Mouse (Mus musculus) cerebellum, adult 8-10 months (tissue): ENCODE results near the gene Olfr1259.
"Not testable (repeated sequence)": the region's sequence is repeated elsewhere in the genome, so short reads cannot be mapped to it uniquely, and the experiment has no call there.

Experiments used
- DNase-seq: peaks from one replicate; pipeline ENCODE4 v3.0.0; 2022

Olfr1259 gene

DNA sequence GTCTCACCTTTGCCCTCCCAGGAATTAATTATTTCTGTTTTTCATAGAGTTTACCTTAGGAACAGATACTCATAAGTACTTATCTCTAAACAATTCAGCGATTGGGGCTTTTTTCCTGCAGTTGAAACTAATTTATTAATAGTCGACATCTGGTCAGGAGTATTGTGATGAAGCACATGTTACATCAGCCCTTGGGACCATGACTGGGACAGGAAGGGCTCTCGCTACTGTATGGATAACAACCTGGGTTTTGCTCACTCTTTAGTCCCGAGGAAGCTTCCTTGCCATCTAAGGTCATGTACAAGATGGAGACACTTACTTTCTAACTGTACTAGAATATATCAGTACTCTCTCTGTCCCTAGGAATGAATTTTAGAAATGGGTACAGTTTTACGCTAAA lies at the start of gene Olfr1259:
Gene Olfr1259, minus strand, starts transcription at position 101 of the 400 bp plus-strand sequence.
- DNase-seq = no peak

DNA sequence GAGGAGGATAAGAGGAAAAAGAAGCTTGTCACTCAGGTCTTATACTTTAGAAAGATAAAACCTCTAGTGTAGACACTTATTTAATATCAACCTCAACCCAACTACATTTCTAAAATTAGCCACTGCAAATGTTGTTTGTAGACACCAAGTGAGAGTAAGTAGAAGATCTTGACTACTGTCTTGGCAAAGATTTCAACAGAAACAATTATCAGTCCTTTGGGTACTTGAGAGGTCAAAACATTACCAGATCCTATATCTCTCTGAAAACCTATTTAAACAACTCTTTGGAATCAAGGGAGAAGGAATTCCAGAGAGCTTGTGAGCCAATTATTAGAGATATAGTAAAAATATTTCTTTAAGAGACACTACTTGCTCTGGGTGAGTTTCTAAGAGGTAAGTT lies 42.5 kb upstream of the Olfr1259 start, which contains the start of gene Olfr1261:
Gene Olfr1261, plus strand, starts transcription at position 301 of the 400 bp plus-strand sequence.
- DNase-seq = no peak

DNA sequence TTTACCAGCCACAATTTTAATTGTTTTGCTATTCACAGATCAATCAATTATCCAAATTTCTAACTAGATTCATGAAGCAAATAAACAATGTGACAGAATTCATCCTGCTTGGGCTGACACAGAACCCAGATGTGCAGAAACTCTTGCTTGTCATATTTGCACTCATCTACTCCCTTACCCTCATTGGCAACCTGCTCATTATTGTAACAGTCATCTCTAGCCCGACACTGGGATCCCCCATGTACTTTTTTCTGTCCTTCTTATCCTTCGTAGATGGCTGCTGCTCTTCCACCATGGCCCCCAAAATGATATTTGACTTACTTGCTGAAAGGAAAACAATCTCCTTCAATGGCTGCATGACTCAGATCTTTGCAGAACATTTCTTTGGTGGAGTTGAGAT lies 29.2 kb upstream of the Olfr1259 start:
- DNase-seq = no peak

DNA sequence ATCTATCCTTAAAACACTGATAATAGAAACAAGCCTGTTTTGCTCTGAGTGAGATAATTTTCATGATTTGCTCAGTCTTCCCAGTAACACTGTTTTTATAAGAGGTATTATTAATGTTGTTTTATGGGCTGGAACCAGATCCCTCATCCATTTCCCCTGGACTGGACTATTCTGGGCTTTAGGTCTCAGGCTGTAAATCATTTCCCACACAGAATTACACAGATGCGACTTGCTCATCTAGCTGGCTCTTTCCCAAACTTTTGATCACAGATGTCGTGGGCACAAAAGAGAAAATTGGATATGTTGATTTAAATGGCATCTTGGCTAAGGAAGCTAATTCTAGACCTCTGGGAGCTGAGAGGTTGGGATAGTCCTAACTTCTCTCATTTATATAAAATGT lies 25.7 kb upstream of the Olfr1259 start, which contains the start of gene Olfr1260:
Gene Olfr1260, plus strand, starts transcription at position 157 of the 400 bp plus-strand sequence.
- DNase-seq = no peak

DNA sequence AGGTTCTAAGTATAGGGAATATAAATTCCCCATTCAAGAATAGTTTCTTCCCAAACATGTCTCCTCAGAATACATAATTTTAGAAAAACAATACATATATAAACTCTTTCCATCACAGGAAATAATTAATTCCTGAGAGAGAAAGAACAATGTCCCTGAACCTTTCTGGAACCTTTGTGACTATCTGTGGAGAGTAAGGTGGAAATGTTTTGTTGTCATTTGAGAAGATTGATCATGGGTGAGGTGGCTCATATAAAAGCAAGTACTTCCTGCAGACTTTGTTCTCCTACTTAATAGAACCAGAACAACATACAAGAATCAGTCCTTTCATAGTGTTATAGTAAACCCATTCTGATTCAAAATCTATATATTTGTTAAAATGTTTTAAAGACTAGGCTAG lies 21.5 kb downstream of the Olfr1259 start, which contains the start of gene Olfr1258:
Gene Olfr1258, plus strand, starts transcription at position 301 of the 400 bp plus-strand sequence.
- DNase-seq = no peak

DNA sequence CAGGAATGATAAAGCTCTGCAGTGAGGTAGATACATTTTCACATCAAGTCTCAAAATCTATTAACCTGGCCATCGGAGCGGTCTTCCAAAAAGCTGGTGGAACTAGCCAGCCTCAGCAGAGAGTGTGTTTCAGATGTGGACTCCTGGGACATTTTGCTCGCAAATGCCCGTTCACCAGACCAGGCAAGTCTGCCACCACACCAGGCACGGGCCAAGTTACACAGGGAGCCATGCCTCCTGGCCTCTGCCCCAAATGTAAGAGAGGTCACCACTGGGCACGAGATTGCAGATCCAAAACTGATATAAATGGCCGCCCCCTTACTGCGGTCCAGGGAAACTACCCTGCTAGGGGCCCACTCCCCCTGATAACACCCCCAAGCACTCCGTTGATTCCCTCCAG lies 35.8 kb downstream of the Olfr1259 start:
- DNase-seq = not testable (repeated sequence)
